ENCODE assay signal across 14 mouse cellular contexts in genomic region chr1:157069181-157069828, GRCm38 (mm10). TPM values are rescaled to one million over a fixed set of nuclear protein-coding genes. Genes with fewer than 3 reads are reported as not detected.
"Had no signal": no experiment of that assay in that cellular context is flagged by ENCODE, and none has a peak within 500 bp of the region (broad histone marks: within the 10 kb centered on the region; RNA-seq: fewer than 3 reads in every experiment).

No protein-coding gene starts in this region.

- H3K4me1 ChIP-seq: liver, embryonic 13.5 days had no signal

- H3K27me3 ChIP-seq: liver, embryonic 13.5 days; lung, embryonic 15.5 days; megakaryocyte, embryonic 14.5 days had no signal

- H3K4me2 ChIP-seq: limb, embryonic 12.5 days; liver, embryonic 13.5 days; lung, embryonic 15.5 days; midbrain, embryonic 11.5 days had no signal

- DNase-seq: layer of hippocampus, adult 9-11 months; liver; liver, embryonic 13.5 days; liver, postnatal 0 days; lung, postnatal 14 days; thymus, postnatal 4 days had no signal

- H3K9me3 ChIP-seq: limb, embryonic 12.5 days; liver, embryonic 13.5 days; lung, embryonic 15.5 days; megakaryocyte, embryonic 14.5 days had no signal

- H3K9ac ChIP-seq: limb, embryonic 12.5 days; liver, embryonic 13.5 days; liver, postnatal 0 days; lung, embryonic 15.5 days had no signal

- ATAC-seq: liver, postnatal 0 days had no signal

- H3K4me3 ChIP-seq: limb, embryonic 12.5 days; liver, embryonic 13.5 days; lung, embryonic 15.5 days; megakaryocyte, embryonic 14.5 days had no signal

- H3K27ac ChIP-seq: kidney, postnatal 0 days; limb, embryonic 12.5 days; liver, embryonic 13.5 days; lung, embryonic 15.5 days; macrophage had no signal

- H3K36me3 ChIP-seq: limb, embryonic 12.5 days; liver, embryonic 13.5 days; lung, embryonic 15.5 days had no signal

RNA-seq across cellular contexts. Expression of gene Tex35, which starts 39.2 kb away (rescaled TPM):
- polyA plus RNA-seq: kidney, postnatal 0 days; limb, embryonic 12.5 days; liver, embryonic 13.5 days; liver, postnatal 0 days; lung, embryonic 15.5 days; macrophage; midbrain, embryonic 11.5 days; neural tube, embryonic 14.5 days; stomach, postnatal 0 days had no signal
